ENCODE assay signal across 23 mouse cellular contexts in genomic region chr12:112255223-112255622, GRCm38 (mm10).
DNase-seq lines count a peak whose midpoint lies in the region; ATAC-seq and TF ChIP-seq lines count a peak whose summit lies in the region.
"Had no signal": no experiment of that assay in that cellular context is flagged by ENCODE, and none has a peak within 500 bp of the region (broad histone marks: within the 10 kb centered on the region; RNA-seq: fewer than 3 reads in every experiment).

No protein-coding gene starts in this region.

- H3K36me3 ChIP-seq in kidney, embryonic 14.5 days (ENCODE audit: control insufficient read depth, insufficient read depth, low read length) = no peaks in the 10 kb centered on the region
- H3K36me3 ChIP-seq: embryonic facial prominence, embryonic 15.5 days; limb, embryonic 10.5 days; midbrain, embryonic 15.5 days; neural tube, embryonic 15.5 days had no signal

- no peak overlapping the region for H3K4me2 ChIP-seq in kidney, embryonic 14.5 days (replicated peaks; ENCODE audit: low read depth, low read length)
- H3K4me2 ChIP-seq: embryonic facial prominence, embryonic 15.5 days; midbrain, embryonic 15.5 days; neural tube, embryonic 15.5 days had no signal

- ATAC-seq in megakaryocyte, adult 5-6 weeks (ENCODE audit: poor library complexity, severe bottlenecking) = no peak
- ATAC-seq in kidney, embryonic 14.5 days (ENCODE audit: low FRiP score, low TSS enrichment) = no peak
- ATAC-seq: forebrain, postnatal 0 days; liver, postnatal 0 days; midbrain, embryonic 15.5 days; Patski had no signal

- no peak overlapping the region for H3K4me3 ChIP-seq in gastrocnemius, adult 2 months
- H3K4me3 ChIP-seq in kidney, embryonic 14.5 days (ENCODE audit: low read length) = no peak overlapping the region
- H3K4me3 ChIP-seq: embryonic facial prominence, embryonic 15.5 days; limb, embryonic 10.5 days; megakaryocyte, embryonic 14.5 days; midbrain, embryonic 15.5 days; myocyte; neural tube, embryonic 15.5 days had no signal

- 92% methylated on average over 12 of the region's 12 CpGs for WGBS in kidney, embryonic 14.5 days

- no peak overlapping the region for H3K27ac ChIP-seq in gastrocnemius, adult 2 months
- no peak overlapping the region for H3K27ac ChIP-seq in kidney, embryonic 14.5 days (ENCODE audit: low read depth, low read length)
- H3K27ac ChIP-seq: embryonic facial prominence, embryonic 15.5 days; limb, embryonic 10.5 days; midbrain, embryonic 15.5 days; neural tube, embryonic 15.5 days had no signal

- H3K27me3 ChIP-seq in kidney, embryonic 14.5 days (ENCODE audit: control insufficient read depth, insufficient read depth, low read length) = no peaks in the 10 kb centered on the region; the same call in 1 of the 2 replicates
- H3K27me3 ChIP-seq: midbrain, embryonic 15.5 days had no signal

- DNase-seq in gastrocnemius, adult 2 months = peak; percentile 46
- DNase-seq in gastrocnemius, postnatal 25 days = no peak
- peak; percentile 27 for DNase-seq in left cerebral cortex, postnatal 4 days
- no peak for DNase-seq in left cerebral cortex, adult 9 months (ENCODE audit: low spot score in 2 of 2)
- peak; percentile 85 for DNase-seq in adrenal gland, adult 2 months
- no peak for DNase-seq in embryo, embryonic 11 days
- DNase-seq: B cell, adult 2 months; forebrain, postnatal 0 days; kidney, adult 8-10 months; kidney, postnatal 25 days; liver, postnatal 0 days; lung, postnatal 10 days; right cerebral cortex, postnatal 14 days; thymus, postnatal 4 days had no signal

- peaks cover 6% of the 10 kb centered on the region for H3K4me1 ChIP-seq in kidney, embryonic 14.5 days (ENCODE audit: control insufficient read depth, insufficient read depth, low read length)
- H3K4me1 ChIP-seq: megakaryocyte, embryonic 14.5 days had no signal

- 0 out of 2 replicates have a peak, but pooled peaks cover 2% of the 10 kb centered on the region for H3K9me3 ChIP-seq in kidney, embryonic 14.5 days (ENCODE audit: control insufficient read depth, low read length)
- H3K9me3 ChIP-seq: embryonic facial prominence, embryonic 15.5 days; limb, embryonic 10.5 days; midbrain, embryonic 15.5 days; neural tube, embryonic 15.5 days had no signal

- no peak for TF ChIP-seq CTCF in gastrocnemius, adult 2 months (IDR thresholded peaks at IDR 0.05)

- intact Hi-C loops in gastrocnemius, adult 2 months (cut with DNase I) = no loop called here
- intact Hi-C loops in left cerebral cortex, postnatal 4 days (cut with DNase I) = no loop called here

- no peak overlapping the region for H3K9ac ChIP-seq in kidney, embryonic 14.5 days (ENCODE audit: low read depth, low read length)
- H3K9ac ChIP-seq: embryonic facial prominence, embryonic 15.5 days; forebrain, postnatal 0 days; liver, postnatal 0 days; midbrain, embryonic 15.5 days; neural tube, embryonic 15.5 days had no signal

Comparison
In these comparisons a context has a peak if more than half of its experiments do, and no peak if none do; other contexts are left out.
1. DNase-seq: peak in gastrocnemius, adult 2 months (single experiment), left cerebral cortex, postnatal 4 days (single experiment) and adrenal gland, adult 2 months (single experiment); none in gastrocnemius, postnatal 25 days (single experiment), left cerebral cortex, adult 9 months (0 of 2) and embryo, embryonic 11 days (single experiment).